Mouse (Mus musculus) mouse trophoblast stem cell (cell line): Measurements from ENCODE around the gene Synrg.

ENCODE experiments used
- in situ Hi-C, 2 experiments: fragments of 300-500 bp; cut with MseI, MboI; formaldehyde crosslinking; loops; 2 replicates in 1 of 2; 3 replicates in 1 of 2; pipeline ENCODE4 v1.15.1; 2025

Synrg gene

GRCm38 (mm10) chr11:83963991-83964921 is at the start of gene Synrg:
TSS of gene Synrg (plus strand) at chr11:83964428.
- in situ Hi-C loops: no loop called here

- in situ Hi-C loops: no loop called here
Observed at GRCm38 (mm10) chr11:83914501-83914900, 49.7 kb upstream of the Synrg start.

- in situ Hi-C loops: no loop called here
Observed at GRCm38 (mm10) chr11:83922600-83922999, 41.6 kb upstream of the Synrg start.

DNA sequence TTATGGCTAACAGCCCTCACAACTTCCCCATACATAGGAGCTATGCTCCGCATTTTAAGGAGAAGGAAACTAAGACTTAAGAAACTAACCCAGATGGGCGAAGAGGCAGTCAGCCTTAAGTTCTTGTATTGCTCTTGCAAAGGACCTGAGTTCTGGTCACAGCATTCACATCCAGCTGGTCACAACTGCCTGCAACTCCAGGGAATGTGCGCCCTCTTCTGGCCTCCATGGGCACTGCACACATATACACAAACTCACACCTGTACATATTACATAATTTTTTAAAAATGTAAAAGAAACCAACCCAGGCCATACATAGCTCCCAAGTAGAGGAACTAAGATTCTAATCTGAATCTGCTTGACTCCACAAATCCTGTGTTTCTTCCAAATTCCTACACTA is 37.1 kb upstream of the Synrg start:
- in situ Hi-C loops: loop anchor here in 1 of 2 experiments (5.0 kb wide), 1 partner anchor 95 kb away; no protein-coding TSS in a partner anchor

- in situ Hi-C loops: loop anchor here (5.0 to 10.0 kb wide), 2 partner anchors 115 to 118 kb away; no protein-coding TSS in a partner anchor
Observed at GRCm38 (mm10) chr11:83932506-83933106, 31.6 kb upstream of the Synrg start.

DNA sequence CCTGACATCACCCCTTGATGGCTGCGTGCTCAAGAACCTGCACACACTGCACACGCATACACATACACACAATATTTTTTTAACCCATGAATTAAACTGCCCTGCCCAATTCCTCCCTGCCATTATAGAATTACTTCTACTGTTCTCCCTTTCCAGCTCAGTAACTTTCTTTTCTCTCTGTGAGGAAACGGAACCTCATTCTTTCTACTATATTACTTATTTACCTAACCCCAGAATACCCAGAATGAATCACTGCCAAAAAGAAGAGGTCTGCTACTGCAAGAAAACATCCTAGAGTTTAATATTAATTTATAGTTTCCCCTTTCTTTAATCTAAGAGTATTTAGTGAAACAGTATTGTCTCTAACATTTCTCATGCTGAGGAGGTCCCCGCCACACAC is 30.9 kb upstream of the Synrg start:
- in situ Hi-C loops: loop anchor here (5.0 to 10.0 kb wide), 2 partner anchors 116 to 119 kb away; no protein-coding TSS in a partner anchor

GRCm38 (mm10) chr11:83935986-83936665 is 28.1 kb upstream of the Synrg start:
- in situ Hi-C loops: loop anchor here in 1 of 2 experiments (10.0 kb wide), 1 partner anchor 121 kb away; no protein-coding TSS in a partner anchor

- in situ Hi-C loops: loop anchor here in 1 of 2 experiments (10.0 kb wide), 1 partner anchor 124 kb away; no protein-coding TSS in a partner anchor
Observed at GRCm38 (mm10) chr11:83938556-83938955, 25.7 kb upstream of the Synrg start.

DNA sequence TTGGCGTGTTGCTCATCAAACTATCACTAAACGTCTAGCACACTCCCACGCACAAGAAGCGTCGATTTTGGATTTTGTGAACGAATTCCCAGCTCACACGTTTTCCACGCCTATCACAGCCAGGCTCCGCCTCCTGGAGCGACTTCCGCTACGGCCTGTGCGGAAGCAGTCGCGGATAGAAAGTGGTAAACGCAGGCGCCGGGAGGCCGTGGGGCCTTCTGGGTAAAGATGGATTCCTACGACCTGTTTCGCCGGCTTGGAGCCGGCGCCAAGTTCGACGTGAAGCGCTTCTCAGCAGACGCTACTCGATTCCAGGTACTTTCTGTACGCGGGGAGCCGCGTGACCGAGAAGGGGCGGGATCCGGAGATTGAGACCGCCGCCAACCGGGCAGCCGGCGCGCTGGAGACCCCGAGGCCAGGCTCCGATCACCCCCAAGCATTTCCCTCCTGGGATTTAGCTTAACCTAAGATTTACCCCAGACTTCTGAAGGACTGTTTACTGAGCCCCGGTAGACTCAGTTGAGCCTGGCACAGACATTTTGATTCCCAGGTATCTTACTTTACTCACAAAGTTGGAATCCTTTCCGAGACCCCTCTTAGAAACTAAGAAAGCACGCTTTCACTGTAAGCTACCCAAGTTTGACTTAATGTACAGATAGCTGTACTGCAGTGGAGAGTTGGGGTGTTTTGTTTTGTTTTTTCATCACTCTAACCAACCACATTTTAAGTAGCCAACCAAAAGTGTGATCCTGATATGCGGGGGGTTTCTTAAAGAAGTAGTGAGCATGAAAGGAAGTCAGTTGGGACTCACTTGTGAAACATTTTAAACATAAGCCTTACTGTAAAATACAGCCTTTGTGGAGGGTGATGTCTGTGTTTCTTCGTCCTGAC is 22.0 kb upstream of the Synrg start, which contains the start of gene Ddx52:
Ddx52 (plus strand) TSS at position 113 of the 891 bp plus-strand sequence.
- in situ Hi-C loops: no loop called here

GRCm38 (mm10) chr11:83956822-83957221 is 7.4 kb upstream of the Synrg start:
- in situ Hi-C loops: no loop called here

GRCm38 (mm10) chr11:83961983-83962382 is 2.2 kb upstream of the Synrg start:
- in situ Hi-C loops: no loop called here

DNA sequence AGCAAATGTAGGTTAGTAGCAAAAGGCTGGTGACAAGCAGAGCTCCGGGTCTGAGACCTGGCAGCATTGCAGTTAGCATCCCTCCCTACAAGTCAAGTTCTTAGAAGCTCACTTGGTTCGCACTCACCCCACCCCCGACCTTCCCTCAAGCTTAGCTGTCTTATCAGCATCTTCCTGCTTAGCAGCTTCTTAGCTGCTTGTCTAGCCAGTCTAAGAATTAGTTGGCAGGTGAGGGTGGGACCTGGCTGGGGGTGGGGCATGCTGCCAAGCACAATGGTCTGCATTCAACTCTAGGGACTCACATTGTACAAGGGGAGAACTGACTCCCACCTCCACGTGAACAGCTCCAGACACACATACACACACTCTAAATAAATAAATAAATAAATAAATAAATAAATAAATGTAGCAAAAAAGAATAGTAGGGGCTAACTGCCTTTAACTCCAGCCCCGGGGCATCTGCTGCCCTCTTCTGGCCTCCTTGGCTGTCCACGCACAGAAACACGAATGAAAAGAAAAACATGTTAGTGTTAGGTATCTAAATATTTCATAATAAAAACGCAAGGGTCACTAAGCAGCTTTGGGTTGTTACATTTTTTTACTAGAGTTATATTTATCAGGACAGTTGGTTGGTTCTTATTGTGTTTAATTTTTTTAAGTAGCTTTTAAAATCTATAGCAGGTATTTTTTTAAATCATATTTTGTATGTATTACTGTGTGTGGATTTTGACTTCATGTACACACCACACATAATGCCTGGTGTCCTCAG is 3.4 kb downstream of the Synrg start:
- in situ Hi-C loops: no loop called here

- in situ Hi-C loops: no loop called here
Observed at GRCm38 (mm10) chr11:83968205-83968575, 4.0 kb downstream of the Synrg start.

- in situ Hi-C loops: no loop called here
Observed at GRCm38 (mm10) chr11:83969040-83969439, 4.8 kb downstream of the Synrg start.

GRCm38 (mm10) chr11:83974561-83975346 is 10.5 kb downstream of the Synrg start:
- in situ Hi-C loops: no loop called here

DNA sequence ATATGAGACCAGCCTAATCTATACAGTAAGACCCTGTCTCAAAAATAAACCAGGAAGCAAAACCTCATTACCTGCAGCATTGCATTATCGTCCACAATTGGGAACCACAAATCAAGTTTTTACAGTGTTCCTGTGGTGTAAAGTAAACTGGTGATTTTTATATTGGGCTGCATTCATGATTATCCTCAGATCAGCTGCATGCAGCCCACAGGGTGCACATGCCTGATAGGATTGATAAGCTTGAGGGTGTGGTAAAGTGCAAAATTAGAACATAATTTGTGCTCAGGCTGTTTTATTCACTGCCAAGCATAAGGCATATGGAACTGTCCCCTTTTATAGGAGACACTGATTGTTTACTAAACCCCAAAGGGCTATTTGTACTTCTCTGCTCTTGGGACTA is 11.3 kb downstream of the Synrg start:
- in situ Hi-C loops: no loop called here

GRCm38 (mm10) chr11:83976236-83976977 is 12.2 kb downstream of the Synrg start:
- in situ Hi-C loops: no loop called here

GRCm38 (mm10) chr11:83977810-83978209 is 13.6 kb downstream of the Synrg start:
- in situ Hi-C loops: no loop called here

DNA sequence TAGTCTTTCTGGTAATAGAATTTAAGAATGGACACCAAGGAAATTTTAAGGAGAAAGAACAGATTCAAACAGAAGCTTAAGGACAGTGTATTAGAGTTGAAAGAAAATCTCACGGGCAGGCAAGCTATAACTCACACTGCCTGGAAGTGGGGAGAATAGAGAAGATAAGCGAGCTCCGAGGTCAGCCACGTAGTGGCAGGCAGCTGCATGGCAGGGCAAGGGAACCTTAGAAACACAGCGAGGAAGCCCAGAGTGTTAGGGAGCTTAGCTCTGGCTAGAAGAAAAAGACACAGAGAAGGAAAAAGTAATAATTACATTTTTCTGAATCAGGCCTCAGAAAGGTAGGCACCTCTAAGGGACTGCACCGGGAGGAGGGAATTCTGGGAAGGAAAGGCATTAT is 15.8 kb downstream of the Synrg start:
- in situ Hi-C loops: no loop called here
